Mouse (Mus musculus) forebrain, embryonic 11.5 days (tissue): ENCODE measurements at regions not wholly inside any gene's neighbourhood (a gene's known extent, or its start where the extent isn't known, plus 50 kb on each side); places are given as distances from the start of the nearest gene placed in this dataset.
A peak's percentile ranks its signal among the peaks of the same experiment; 100 is the strongest.

Experiments used
- ATAC-seq: fragments of 200-750 bp; cut with Nextera tagmentation; replicated peaks from 2 replicates; pipeline ENCODE4 v1.8.0; 2017; ENCODE audit warnings: moderate TSS enrichment; ENCODE audit not compliant: low FRiP score
- DNase-seq: peaks from one replicate; pipeline ENCODE4 v3.0.0-alpha.2; 2017; ENCODE audit warnings: low spot score
- H3K27ac ChIP-seq: fragments of 300-500 bp; sonication (generic); 2 replicates; pipeline ENCODE4 v1.5.1; 2014; ENCODE audit warnings: low read depth, low read length
- H3K27me3 ChIP-seq: fragments of 300-500 bp; sonication (generic); 2 replicates; pipeline ENCODE4 v1.6.1; 2014; ENCODE audit warnings: mild to moderate bottlenecking, low read length, mixed read lengths; ENCODE audit not compliant: control insufficient read depth, insufficient read depth
- H3K36me3 ChIP-seq: fragments of 300-500 bp; sonication (generic); 2 replicates; pipeline ENCODE4 v1.6.1; 2014; ENCODE audit warnings: mild to moderate bottlenecking, low read length, moderate library complexity, mixed read lengths; ENCODE audit not compliant: control insufficient read depth, insufficient read depth
- H3K4me1 ChIP-seq: fragments of 300-500 bp; sonication (generic); replicated peaks from 2 replicates; pipeline ENCODE4 v1.6.1; 2014; ENCODE audit warnings: low read length, mixed read lengths; ENCODE audit not compliant: control insufficient read depth, insufficient read depth
- H3K4me2 ChIP-seq: fragments of 300-500 bp; sonication (generic); 2 replicates; pipeline ENCODE4 v1.6.1; 2014; ENCODE audit warnings: low read depth, mild to moderate bottlenecking, low read length, moderate library complexity, mixed read lengths; ENCODE audit not compliant: severe bottlenecking
- H3K4me3 ChIP-seq: fragments of 300-500 bp; sonication (generic); 2 replicates; pipeline ENCODE4 v1.5.1; 2014; ENCODE audit warnings: low read depth, low read length
- H3K9ac ChIP-seq: fragments of 300-500 bp; sonication (generic); 2 replicates; pipeline ENCODE4 v1.6.1; 2014; ENCODE audit warnings: low read length
- H3K9me3 ChIP-seq: fragments of 300-500 bp; sonication (generic); 2 replicates; pipeline ENCODE4 v1.6.1; 2016; ENCODE audit warnings: low read length, mixed read lengths; ENCODE audit not compliant: control insufficient read depth
- WGBS: fragments of 180-500 bp; shearing (Covaris S2); extraction: QIAGEN DNeasy Blood & Tissue Kit; methylation state at CpG from one replicate; pipeline ENCODE4 v1.1.7; 2014; 5-methylcytosine and 5-hydroxymethylcytosine counted together

- Histone ChIP-seq H3K9ac (no peak overlapping the region), H3K27ac (no peak overlapping the region), H3K4me2 (no peak overlapping the region), H3K4me3 (no peak overlapping the region), H3K27me3 (no peaks in the 10 kb centered on the region), H3K36me3 (no peaks in the 10 kb centered on the region), H3K9me3 (no peaks in the 10 kb centered on the region), H3K4me1 (no peaks in the 10 kb centered on the region)
- ATAC-seq (no peak), DNase-seq (peak; percentile 7)
- WGBS: 96% methylated on average over 10 of the region's 10 CpGs
Observed at GRCm38 (mm10) chr9:118354911-118355310, 123.1 kb upstream of the Eomes start.

- WGBS: 95% methylated on average over 8 of the region's 8 CpGs
- Histone ChIP-seq H3K4me3 (no peak overlapping the region), H3K27me3 (no peaks in the 10 kb centered on the region), H3K9me3 (no peaks in the 10 kb centered on the region), H3K4me2 (no peak overlapping the region), H3K9ac (no peak overlapping the region), H3K27ac (no peak overlapping the region), H3K4me1 (no peaks in the 10 kb centered on the region), H3K36me3 (no peaks in the 10 kb centered on the region)
- ATAC-seq (no peak), DNase-seq (no peak)
Observed at GRCm38 (mm10) chr9:118357406-118357805, 120.6 kb upstream of the Eomes start.

GRCm38 (mm10) chr9:118363929-118364328 lies 114.1 kb upstream of the Eomes start:
- H3K9me3 ChIP-seq: no peaks in the 10 kb centered on the region
- H3K27ac ChIP-seq: no peak overlapping the region
- ATAC-seq: no peak
- no peaks in the 10 kb centered on the region for H3K27me3 ChIP-seq
- H3K36me3 ChIP-seq: no peaks in the 10 kb centered on the region
- H3K4me1 ChIP-seq: no peaks in the 10 kb centered on the region
- no peak for DNase-seq
- no peak overlapping the region for H3K4me3 ChIP-seq
- no peak overlapping the region for H3K9ac ChIP-seq
- no peak overlapping the region for H3K4me2 ChIP-seq
- 88% methylated on average over 2 of the region's 2 CpGs for WGBS

GRCm38 (mm10) chr9:118365431-118365830 lies 112.6 kb upstream of the Eomes start:
- Histone ChIP-seq H3K27me3 (no peaks in the 10 kb centered on the region), H3K36me3 (no peaks in the 10 kb centered on the region), H3K4me2 (no peak overlapping the region), H3K27ac (no peak overlapping the region), H3K9ac (no peak overlapping the region), H3K9me3 (no peaks in the 10 kb centered on the region), H3K4me3 (no peak overlapping the region), H3K4me1 (no peaks in the 10 kb centered on the region)
- ATAC-seq: no peak
- 83% methylated on average over 9 of the region's 9 CpGs for WGBS
- DNase-seq: no peak

- H3K36me3 ChIP-seq: no peaks in the 10 kb centered on the region
- H3K4me2 ChIP-seq: no peak overlapping the region
- H3K9me3 ChIP-seq: no peaks in the 10 kb centered on the region
- H3K4me1 ChIP-seq: no peaks in the 10 kb centered on the region
- no peaks in the 10 kb centered on the region for H3K27me3 ChIP-seq
- H3K4me3 ChIP-seq: no peak overlapping the region
- DNase-seq (no peak), ATAC-seq (no peak)
- H3K27ac ChIP-seq: no peak overlapping the region
- no peak overlapping the region for H3K9ac ChIP-seq
- 93% methylated on average over 4 of the region's 4 CpGs for WGBS
Observed at GRCm38 (mm10) chr9:118367314-118367713, 110.7 kb upstream of the Eomes start.

GRCm38 (mm10) chr9:118370581-118370980 lies 107.4 kb upstream of the Eomes start:
- Histone ChIP-seq H3K27me3 (no peaks in the 10 kb centered on the region), H3K9me3 (no peaks in the 10 kb centered on the region), H3K9ac (no peak overlapping the region), H3K4me2 (no peak overlapping the region), H3K4me3 (no peak overlapping the region), H3K27ac (no peak overlapping the region), H3K36me3 (no peaks in the 10 kb centered on the region), H3K4me1 (no peaks in the 10 kb centered on the region)
- DNase-seq (no peak), ATAC-seq (no peak)
- WGBS: 64% methylated on average over 6 of the region's 6 CpGs

GRCm38 (mm10) chr9:118374680-118375079 lies 103.3 kb upstream of the Eomes start:
- Histone ChIP-seq H3K36me3 (no peaks in the 10 kb centered on the region), H3K27ac (no peak overlapping the region), H3K9me3 (no peaks in the 10 kb centered on the region), H3K4me3 (no peak overlapping the region), H3K4me1 (no peaks in the 10 kb centered on the region), H3K27me3 (no peaks in the 10 kb centered on the region), H3K9ac (no peak overlapping the region), H3K4me2 (no peak overlapping the region)
- ATAC-seq (no peak), DNase-seq (no peak)
- WGBS: 87% methylated on average over 5 of the region's 5 CpGs

GRCm38 (mm10) chr9:118379055-118379454 lies 99.0 kb upstream of the Eomes start:
- H3K9ac ChIP-seq: no peak overlapping the region
- H3K4me1 ChIP-seq: no peaks in the 10 kb centered on the region
- no peak overlapping the region for H3K27ac ChIP-seq
- no peaks in the 10 kb centered on the region for H3K36me3 ChIP-seq
- H3K4me3 ChIP-seq: no peak overlapping the region
- 29% methylated on average over 6 of the region's 6 CpGs for WGBS
- DNase-seq (no peak), ATAC-seq (no peak)
- H3K9me3 ChIP-seq: no peaks in the 10 kb centered on the region
- no peak overlapping the region for H3K4me2 ChIP-seq
- H3K27me3 ChIP-seq: no peaks in the 10 kb centered on the region

GRCm38 (mm10) chr9:118382532-118382931 lies 95.5 kb upstream of the Eomes start:
- Histone ChIP-seq H3K4me2 (no peak overlapping the region), H3K9me3 (no peaks in the 10 kb centered on the region), H3K27me3 (no peaks in the 10 kb centered on the region), H3K36me3 (no peaks in the 10 kb centered on the region), H3K27ac (no peak overlapping the region), H3K9ac (no peak overlapping the region), H3K4me3 (no peak overlapping the region), H3K4me1 (no peaks in the 10 kb centered on the region)
- no peak for ATAC-seq
- WGBS: 89% methylated on average over 3 of the region's 3 CpGs
- no peak for DNase-seq
